Mouse (Mus musculus) right cerebral cortex, postnatal 36 days (tissue): Measurements from ENCODE around the gene Prss57.

Source experiments
- DNase-seq, 2 experiments: peaks; one replicate each; pipeline ENCODE4 v3.0.0; 2022; ENCODE audit warnings: low spot score in 2 of 2, mixed read lengths in 1 of 2

Prss57 gene

GRCm38 (mm10) chr10:79790861-79791260 is at the start of gene Prss57:
TSS of gene Prss57 (minus strand) at chr10:79790961.
- no peak for DNase-seq

GRCm38 (mm10) chr10:79840091-79840490 is 49.3 kb upstream of the Prss57 start:
- no peak for DNase-seq

- DNase-seq = no peak
Measured at GRCm38 (mm10) chr10:79838151-79838550, 47.4 kb upstream of the Prss57 start.

GRCm38 (mm10) chr10:79836918-79837317 is 46.2 kb upstream of the Prss57 start:
- DNase-seq = no peak

GRCm38 (mm10) chr10:79834769-79835398 is 44.1 kb upstream of the Prss57 start:
- no peak for DNase-seq

- no peak for DNase-seq
Measured at GRCm38 (mm10) chr10:79832786-79833181, 42.0 kb upstream of the Prss57 start.

GRCm38 (mm10) chr10:79832026-79832785 is 41.4 kb upstream of the Prss57 start:
- no peak for DNase-seq

GRCm38 (mm10) chr10:79831583-79831982 is 40.8 kb upstream of the Prss57 start:
- no peak for DNase-seq

- DNase-seq = no peak
Measured at GRCm38 (mm10) chr10:79824413-79824812, 33.7 kb upstream of the Prss57 start.

- no peak for DNase-seq
Measured at GRCm38 (mm10) chr10:79823011-79823410, 32.2 kb upstream of the Prss57 start.

- no peak for DNase-seq
Measured at GRCm38 (mm10) chr10:79822372-79822771, 31.6 kb upstream of the Prss57 start.

GRCm38 (mm10) chr10:79821731-79822130 is 31.0 kb upstream of the Prss57 start:
- DNase-seq = no peak

- no peak for DNase-seq
Measured at GRCm38 (mm10) chr10:79820782-79821181, 30.0 kb upstream of the Prss57 start, which contains the start of gene Misp. TSS of gene Misp (plus strand) at chr10:79820989.

GRCm38 (mm10) chr10:79820277-79820676 is 29.5 kb upstream of the Prss57 start:
- no peak for DNase-seq

- no peak for DNase-seq
Measured at GRCm38 (mm10) chr10:79819606-79820005, 28.8 kb upstream of the Prss57 start.

GRCm38 (mm10) chr10:79818225-79818624 is 27.5 kb upstream of the Prss57 start:
- no peak for DNase-seq

- DNase-seq = no peak
Measured at GRCm38 (mm10) chr10:79817111-79817510, 26.4 kb upstream of the Prss57 start.

GRCm38 (mm10) chr10:79815671-79816494 is 25.1 kb upstream of the Prss57 start:
- no peak for DNase-seq

- no peak for DNase-seq
Measured at GRCm38 (mm10) chr10:79814271-79814842, 23.6 kb upstream of the Prss57 start.

GRCm38 (mm10) chr10:79811736-79812637 is 21.2 kb upstream of the Prss57 start:
- peak; percentile 62 to 69 for DNase-seq

GRCm38 (mm10) chr10:79808728-79809127 is 18.0 kb upstream of the Prss57 start:
- DNase-seq = no peak
